ENCODE assay signal across 15 mouse cellular contexts in the genomic region with DNA sequence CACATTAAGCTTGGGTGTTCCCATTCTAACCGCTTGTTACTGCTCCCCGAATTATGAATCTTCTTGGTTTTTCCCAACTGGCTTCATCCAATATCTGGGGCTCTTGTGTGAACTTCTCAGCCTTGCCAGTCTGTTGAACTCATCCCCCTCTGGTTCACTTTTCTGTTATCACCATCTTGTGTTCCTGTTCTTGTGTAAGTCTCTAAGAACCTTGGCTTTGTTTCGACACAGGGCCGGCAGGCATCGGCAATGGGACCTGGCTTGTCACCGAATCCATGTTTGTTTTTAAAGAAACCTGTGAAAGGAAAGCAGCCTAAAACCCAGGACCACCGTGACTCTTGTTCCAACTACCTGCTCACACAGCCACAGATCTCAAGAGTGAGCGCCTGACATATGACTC.
"Had no signal": no experiment of that assay in that cellular context is flagged by ENCODE, and none has a peak within 500 bp of the region (broad histone marks: within the 10 kb centered on the region; RNA-seq: fewer than 3 reads in every experiment).

No protein-coding gene starts in this region.

- DNase-seq: heart, postnatal 10 days; heart, postnatal 14 days; heart, postnatal 36 days; heart, postnatal 4 days; kidney, adult 11 months; kidney, adult 18-20 months; kidney, adult 2 months; kidney, adult 8-10 months; kidney, adult 9 months; kidney, postnatal 10 days; kidney, postnatal 25 days; kidney, postnatal 36 days; kidney, postnatal 4 days; layer of hippocampus, adult 9-11 months; layer of hippocampus, postnatal 36 days had no signal
